Mouse (Mus musculus) MEL (cell line): Measurements from ENCODE around the gene Gm49369.

ENCODE experiments used
- BHLHE40 ChIP-seq: IDR thresholded peaks from 2 replicates; pipeline ENCODE4 v1.6.1; 2012; ENCODE audit warnings: low read depth, mild to moderate bottlenecking, inconsistent platforms, low read length, improper control_type of control experiment, borderline replicate concordance
- CTCF ChIP-seq, 3 experiments: IDR thresholded peaks in 2 of 3; conservative IDR thresholded peaks in 1 of 3; 2 replicates each; pipeline ENCODE4 v1.5.1; 2011 to 2012; ENCODE audit warnings: low read length in 3 of 3, low read depth in 2 of 3, mild to moderate bottlenecking in 2 of 3, improper control_type of control experiment in 1 of 3, inconsistent platforms in 1 of 3, mixed read lengths in 1 of 3, moderate library complexity in 1 of 3; ENCODE audit not compliant: control insufficient read depth in 1 of 3, insufficient read depth in 1 of 3, poor library complexity in 1 of 3, severe bottlenecking in 1 of 3
- E2F4 ChIP-seq: IDR thresholded peaks from 2 replicates; pipeline ENCODE4 v1.6.1; 2011; ENCODE audit warnings: low read depth, low read length, improper control_type of control experiment, borderline replicate concordance
- EP300 ChIP-seq, 2 experiments: IDR thresholded peaks; 2 replicates each; pipeline ENCODE4 v1.6.1; 2011; ENCODE audit warnings: improper control_type of control experiment in 2 of 2, low read length in 2 of 2, low read depth in 1 of 2, mild to moderate bottlenecking in 1 of 2
- GABPA ChIP-seq: IDR thresholded peaks from 2 replicates; pipeline ENCODE4 v1.6.1; 2012; ENCODE audit warnings: low read depth, mild to moderate bottlenecking, inconsistent platforms, low read length, improper control_type of control experiment, moderate library complexity
- GATA1 ChIP-seq: IDR thresholded peaks from 2 replicates; pipeline ENCODE4 v1.6.1; 2011; ENCODE audit warnings: low read depth, low read length, improper control_type of control experiment
- MXI1 ChIP-seq: IDR thresholded peaks from 2 replicates; pipeline ENCODE4 v1.6.1; 2011; ENCODE audit warnings: mild to moderate bottlenecking, low read depth, low read length, improper control_type of control experiment
- POLR2A ChIP-seq, 2 experiments: IDR thresholded peaks; 2 replicates each; pipeline ENCODE4 v1.6.1; 2011 to 2012; ENCODE audit warnings: low read length in 2 of 2, mild to moderate bottlenecking in 2 of 2, control low read depth in 1 of 2, improper control_type of control experiment in 1 of 2, low read depth in 1 of 2, moderate library complexity in 1 of 2; ENCODE audit not compliant: control insufficient read depth in 1 of 2, insufficient read depth in 1 of 2, poor library complexity in 1 of 2
- RCOR1 ChIP-seq: IDR thresholded peaks from 2 replicates; pipeline ENCODE4 v1.6.1; 2012; ENCODE audit warnings: low read depth, mild to moderate bottlenecking, inconsistent platforms, low read length, improper control_type of control experiment
- SIN3A ChIP-seq: IDR thresholded peaks from 2 replicates; pipeline ENCODE4 v1.6.1; 2012; ENCODE audit warnings: low read length, improper control_type of control experiment, inconsistent platforms
- UBTF ChIP-seq: IDR thresholded peaks from 2 replicates; pipeline ENCODE4 v1.6.1; 2012; ENCODE audit warnings: low read depth, mild to moderate bottlenecking, inconsistent platforms, low read length, improper control_type of control experiment, moderate library complexity, borderline replicate concordance; ENCODE audit not compliant: insufficient read depth

- no peak for TF ChIP-seq RCOR1
- TF ChIP-seq MXI1: no peak
- no peak for TF ChIP-seq E2F4
- TF ChIP-seq SIN3A: no peak
- no peak for TF ChIP-seq GATA1
- TF ChIP-seq POLR2A (IDR thresholded peaks at IDR 0.05; ENCODE audit: control insufficient read depth in 1 of 2, insufficient read depth in 1 of 2, low read depth in 1 of 2, low read length in 2 of 2, poor library complexity in 1 of 2): no peak
- no peak for TF ChIP-seq CTCF (IDR thresholded peaks at IDR 0.05 in 2 of 3, conservative IDR thresholded peaks at IDR 0.05 in 1 of 3; ENCODE audit: control insufficient read depth in 1 of 3, insufficient read depth in 1 of 3, low read depth in 2 of 3, low read length in 3 of 3, poor library complexity in 1 of 3, severe bottlenecking in 1 of 3)
- TF ChIP-seq EP300 (IDR thresholded peaks at IDR 0.05; ENCODE audit: low read depth in 1 of 2, low read length in 2 of 2): no peak
- TF ChIP-seq BHLHE40: no peak
- TF ChIP-seq GABPA: no peak
- TF ChIP-seq UBTF: no peak
Observed at GRCm38 (mm10) chr7:142381175-142381574, 1.3 kb downstream of the Gm49369 start.
